Mouse (Mus musculus): ENCODE measurements around the gene Crkl.

- TF ChIP-seq CTCF (IDR thresholded peaks at IDR 0.05; ENCODE audit: low read depth, low read length) (no peak), TAL1 (conservative IDR thresholded peaks at IDR 0.05; ENCODE audit: low read depth, low read length) (no peak)
Observed at GRCm38 (mm10) chr16:17410209-17410608, 41.6 kb upstream of the Crkl start.

All from G1E (cell line).